Mouse (Mus musculus): ENCODE results near the gene Wnk1.

DNA sequence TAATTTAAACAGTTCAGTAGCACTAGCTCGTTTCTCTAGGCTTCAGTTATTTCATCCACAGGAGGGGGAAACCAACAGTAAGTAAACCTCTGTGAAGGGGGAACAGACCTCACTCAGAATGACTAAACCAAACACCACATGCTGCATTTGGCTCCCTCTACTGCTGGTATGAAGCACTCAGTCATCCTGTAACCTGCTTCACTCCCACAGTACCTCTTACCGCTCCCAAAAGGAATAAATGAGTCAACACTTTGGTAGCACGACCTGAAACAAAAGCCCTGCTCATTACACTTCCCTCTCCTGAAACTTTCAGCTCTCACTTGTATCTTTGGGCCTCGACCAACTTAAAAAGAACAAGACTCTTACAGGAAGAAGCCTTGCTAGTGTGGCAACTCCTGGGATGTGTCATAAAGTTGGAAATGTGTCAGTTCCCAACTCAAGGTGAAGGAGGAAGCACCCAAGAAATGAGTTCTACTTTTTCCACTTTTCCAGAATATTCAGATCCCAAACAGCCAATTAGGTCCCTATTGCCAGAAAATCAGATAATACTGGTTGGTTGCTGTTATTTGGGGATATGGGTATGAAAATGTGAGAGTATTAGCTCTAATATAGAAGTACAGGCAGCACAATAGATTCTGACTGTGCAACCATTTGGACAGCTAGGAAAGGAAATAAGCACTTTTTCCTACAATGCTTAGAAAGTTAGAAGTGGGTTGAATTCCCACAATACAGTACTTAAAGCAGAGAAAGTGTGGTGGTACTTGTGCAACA is 114.1 kb downstream of the Wnk1 start:
- TF ChIP-seq POLR2A (IDR thresholded peaks at IDR 0.05; ENCODE audit: borderline replicate concordance, low read depth, low read length) (no peak), CTCF (IDR thresholded peaks at IDR 0.05; ENCODE audit: low read depth, low read length) (no peak)
